Mouse (Mus musculus) MEL (cell line): Measurements from ENCODE around the gene Palld. TPM values are rescaled to one million over a fixed set of nuclear protein-coding genes. Genes with fewer than 3 reads are reported as not detected.

ENCODE experiments used
- DNase-seq: peaks from one replicate; pipeline ENCODE4 v3.0.0; 2011; ENCODE audit warnings: low read depth, low spot score
- H3K27ac ChIP-seq: 2 replicates; pipeline ENCODE4 v1.5.1; 2012; ENCODE audit warnings: low read depth, mild to moderate bottlenecking, control low read depth, low read length, moderate library complexity; ENCODE audit not compliant: control insufficient read depth
- H3K27me3 ChIP-seq, 2 experiments: fragments of 150-350 bp in 1 of 2; sonication (generic) in 1 of 2; 2 replicates each; pipeline ENCODE4 v1.6.1; 2012; ENCODE audit warnings: low read length in 2 of 2, mild to moderate bottlenecking in 2 of 2, improper control_type of control experiment in 1 of 2, moderate library complexity in 1 of 2; ENCODE audit not compliant: insufficient read depth in 2 of 2, control insufficient read depth in 1 of 2
- H3K36me3 ChIP-seq, 2 experiments: 2 replicates each; pipeline ENCODE4 v1.6.1; 2012 to 2014; ENCODE audit warnings: low read length in 2 of 2, improper control_type of control experiment in 1 of 2, inconsistent platforms in 1 of 2, mild to moderate bottlenecking in 1 of 2; ENCODE audit not compliant: insufficient read depth in 2 of 2, control insufficient read depth in 1 of 2
- H3K4me1 ChIP-seq, 2 experiments: fragments of 150-350 bp in 1 of 2; sonication (generic) in 1 of 2; 2 replicates each; pipeline ENCODE4 v1.6.1; 2012; ENCODE audit warnings: low read length in 2 of 2, improper control_type of control experiment in 1 of 2, mild to moderate bottlenecking in 1 of 2; ENCODE audit not compliant: insufficient read depth in 2 of 2, control insufficient read depth in 1 of 2
- H3K4me3 ChIP-seq, 2 experiments: fragments of 150-350 bp in 1 of 2; sonication (generic) in 1 of 2; 2 replicates each; pipeline ENCODE4 v1.5.1; 2012; ENCODE audit warnings: low read depth in 2 of 2, low read length in 2 of 2, mild to moderate bottlenecking in 2 of 2, moderate library complexity in 2 of 2, control low read depth in 1 of 2, improper control_type of control experiment in 1 of 2; ENCODE audit not compliant: control insufficient read depth in 1 of 2, insufficient read depth in 1 of 2
- H3K79me2 ChIP-seq: 2 replicates; pipeline ENCODE4 v1.6.1; 2012; ENCODE audit warnings: mild to moderate bottlenecking, low read length, moderate library complexity; ENCODE audit not compliant: control insufficient read depth, poor library complexity, insufficient read depth
- H3K9ac ChIP-seq: 2 replicates; pipeline ENCODE4 v1.6.1; 2012; ENCODE audit warnings: low read depth, mild to moderate bottlenecking, control low read depth, low read length, moderate library complexity; ENCODE audit not compliant: control insufficient read depth, poor library complexity, severe bottlenecking
- H3K9me3 ChIP-seq: fragments of 150-350 bp; sonication (generic); replicated peaks from 2 replicates; pipeline ENCODE4 v1.6.1; 2012; ENCODE audit warnings: mild to moderate bottlenecking, low read length, improper control_type of control experiment, moderate library complexity; ENCODE audit not compliant: insufficient read depth
- CHD1 ChIP-seq: IDR thresholded peaks from 2 replicates; pipeline ENCODE4 v1.6.1; 2012; ENCODE audit warnings: low read depth, mild to moderate bottlenecking, inconsistent platforms, low read length, improper control_type of control experiment
- CHD2 ChIP-seq: IDR thresholded peaks from 2 replicates; pipeline ENCODE4 v1.6.1; 2011; ENCODE audit warnings: low read length, improper control_type of control experiment
- ELF1 ChIP-seq: IDR thresholded peaks from 2 replicates; pipeline ENCODE4 v1.6.1; 2014; ENCODE audit warnings: low read depth, mild to moderate bottlenecking, inconsistent platforms, low read length, improper control_type of control experiment, moderate library complexity
- EP300 ChIP-seq, 2 experiments: IDR thresholded peaks; 2 replicates each; pipeline ENCODE4 v1.6.1; 2011; ENCODE audit warnings: improper control_type of control experiment in 2 of 2, low read length in 2 of 2, low read depth in 1 of 2, mild to moderate bottlenecking in 1 of 2
- ETS1 ChIP-seq: IDR thresholded peaks from 2 replicates; pipeline ENCODE4 v1.6.1; 2012; ENCODE audit warnings: low read depth, mild to moderate bottlenecking, inconsistent platforms, low read length, improper control_type of control experiment, moderate library complexity
- JUND ChIP-seq: IDR thresholded peaks from 2 replicates; pipeline ENCODE4 v1.6.1; 2011; ENCODE audit warnings: low read depth, mild to moderate bottlenecking, improper control_type of control experiment, low read length
- KAT2A ChIP-seq: conservative IDR thresholded peaks from 2 replicates; pipeline ENCODE4 v1.6.1; 2012; ENCODE audit warnings: low read depth, low read length, improper control_type of control experiment, inconsistent platforms
- MAFK ChIP-seq: IDR thresholded peaks from 2 replicates; pipeline ENCODE4 v1.6.1; 2011; ENCODE audit warnings: low read depth, mild to moderate bottlenecking, low read length, improper control_type of control experiment, borderline replicate concordance
- MAX ChIP-seq: IDR thresholded peaks from 2 replicates; pipeline ENCODE4 v1.6.1; 2011; ENCODE audit warnings: low read length, improper control_type of control experiment
- MAZ ChIP-seq: IDR thresholded peaks from 2 replicates; pipeline ENCODE4 v1.6.1; 2012; ENCODE audit warnings: low read depth, mild to moderate bottlenecking, inconsistent platforms, low read length, improper control_type of control experiment
- MEF2A ChIP-seq: IDR thresholded peaks from 2 replicates; pipeline ENCODE4 v1.6.1; 2014; ENCODE audit warnings: low read depth, mild to moderate bottlenecking, inconsistent platforms, low read length, improper control_type of control experiment; ENCODE audit not compliant: poor library complexity, insufficient replicate concordance, severe bottlenecking; ENCODE audit errors: extremely low read depth
- MXI1 ChIP-seq: IDR thresholded peaks from 2 replicates; pipeline ENCODE4 v1.6.1; 2011; ENCODE audit warnings: mild to moderate bottlenecking, low read depth, low read length, improper control_type of control experiment
- MYB ChIP-seq: IDR thresholded peaks from 2 replicates; pipeline ENCODE4 v1.6.1; 2011; ENCODE audit warnings: mild to moderate bottlenecking, low read depth, low read length, improper control_type of control experiment
- MYC ChIP-seq: IDR thresholded peaks from 2 replicates; pipeline ENCODE4 v1.6.1; 2011; ENCODE audit warnings: low read depth, mild to moderate bottlenecking, low read length, improper control_type of control experiment, moderate library complexity
- POLR2A ChIP-seq, 2 experiments: IDR thresholded peaks; 2 replicates each; pipeline ENCODE4 v1.6.1; 2011 to 2012; ENCODE audit warnings: low read length in 2 of 2, mild to moderate bottlenecking in 2 of 2, control low read depth in 1 of 2, improper control_type of control experiment in 1 of 2, low read depth in 1 of 2, moderate library complexity in 1 of 2; ENCODE audit not compliant: control insufficient read depth in 1 of 2, insufficient read depth in 1 of 2, poor library complexity in 1 of 2
- POLR2AphosphoS2 ChIP-seq: IDR thresholded peaks from 2 replicates; pipeline ENCODE4 v1.6.1; 2011; ENCODE audit warnings: low read length, improper control_type of control experiment
- POLR2AphosphoS5 ChIP-seq: IDR thresholded peaks from 2 replicates; pipeline ENCODE4 v1.6.1; 2012; ENCODE audit warnings: low read depth, borderline replicate concordance, mild to moderate bottlenecking, inconsistent platforms, low read length, moderate library complexity, mixed read lengths
- RAD21 ChIP-seq: IDR thresholded peaks from 2 replicates; pipeline ENCODE4 v1.6.1; 2011; ENCODE audit warnings: mild to moderate bottlenecking, low read depth, low read length, improper control_type of control experiment
- RCOR1 ChIP-seq: IDR thresholded peaks from 2 replicates; pipeline ENCODE4 v1.6.1; 2012; ENCODE audit warnings: low read depth, mild to moderate bottlenecking, inconsistent platforms, low read length, improper control_type of control experiment
- SIN3A ChIP-seq: IDR thresholded peaks from 2 replicates; pipeline ENCODE4 v1.6.1; 2012; ENCODE audit warnings: low read length, improper control_type of control experiment, inconsistent platforms
- TBP ChIP-seq: IDR thresholded peaks from 2 replicates; pipeline ENCODE4 v1.8.0; 2011; ENCODE audit warnings: low read depth, low read length, improper control_type of control experiment
- UBTF ChIP-seq: IDR thresholded peaks from 2 replicates; pipeline ENCODE4 v1.6.1; 2012; ENCODE audit warnings: low read depth, mild to moderate bottlenecking, inconsistent platforms, low read length, improper control_type of control experiment, moderate library complexity, borderline replicate concordance; ENCODE audit not compliant: insufficient read depth
- USF2 ChIP-seq, 2 experiments: IDR thresholded peaks; 2 replicates each; pipeline ENCODE4 v1.6.1; 2011 to 2012; ENCODE audit warnings: improper control_type of control experiment in 2 of 2, low read length in 2 of 2, borderline replicate concordance in 1 of 2, inconsistent platforms in 1 of 2, low read depth in 1 of 2, mild to moderate bottlenecking in 1 of 2; ENCODE audit not compliant: insufficient read depth in 1 of 2
- ZC3H11A ChIP-seq: IDR thresholded peaks from 2 replicates; pipeline ENCODE4 v1.6.1; 2012; ENCODE audit warnings: low read depth, mild to moderate bottlenecking, inconsistent platforms, low read length, improper control_type of control experiment
- ZKSCAN1 ChIP-seq: IDR thresholded peaks from 2 replicates; pipeline ENCODE4 v1.6.1; 2012; ENCODE audit warnings: low read depth, mild to moderate bottlenecking, inconsistent platforms, low read length, improper control_type of control experiment, moderate library complexity
- polyA plus RNA-seq, 2 experiments: library from polyadenylated mRNA; stranded (reverse) in 1 of 2; unstranded in 1 of 2; fragments of >175 nt in 1 of 2; fragments of >200 nt in 1 of 2; gene quantifications; 2 replicates each; pipeline versions ENCODE4 v1.2.1 to v1.2.4; 2012; ENCODE audit warnings: low replicate concordance in 2 of 2, low read depth in 1 of 2; ENCODE audit not compliant: insufficient read length in 2 of 2, insufficient read depth in 1 of 2, missing spikeins in 1 of 2
- total RNA-seq: library from RNA; depleted of rRNA; stranded (reverse); fragments of 300-350 nt; gene quantifications from 2 replicates; pipeline ENCODE4 v1.2.3, GENCODE M21; 2012

Palld gene
- total and polyA plus RNA-seq, 3 experiments: 0.23 to 1.9 TPM; not detected in 1

DNA sequence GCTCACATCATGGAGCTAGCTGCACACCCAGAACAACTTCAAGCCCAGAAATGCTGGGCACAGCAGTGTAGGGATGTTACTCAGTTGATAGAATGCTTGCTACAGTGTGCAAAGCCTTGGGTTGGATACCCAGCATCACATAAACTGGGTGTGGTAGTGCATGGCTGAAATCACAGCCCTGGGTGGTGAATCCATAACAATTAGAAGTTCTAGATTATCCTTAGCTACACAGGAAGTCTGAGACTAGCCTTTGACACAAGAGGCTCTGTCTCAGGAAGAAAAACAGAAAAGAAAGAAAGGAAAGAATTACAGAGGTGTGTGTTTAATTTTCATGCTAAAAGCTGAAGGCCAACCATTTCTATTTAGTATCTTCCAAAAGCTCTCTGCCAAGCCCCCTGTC, 231.3 kb downstream of the Palld start:
- no peaks in the 10 kb centered on the region for H3K4me1 ChIP-seq
- H3K27me3 ChIP-seq: no peaks in the 10 kb centered on the region
- DNase-seq: no peak
- TF ChIP-seq EP300 (IDR thresholded peaks at IDR 0.05; ENCODE audit: low read depth in 1 of 2, low read length in 2 of 2): no peak
- no peak for TF ChIP-seq RCOR1
- TF ChIP-seq CHD2: no peak
- TF ChIP-seq MAFK: no peak
- no peak for TF ChIP-seq SIN3A
- no peak for TF ChIP-seq MYC
- no peak for TF ChIP-seq MAX
- no peak for TF ChIP-seq ETS1
- no peak for TF ChIP-seq ZKSCAN1
- no peak for TF ChIP-seq MAZ
- TF ChIP-seq UBTF: no peak
- no peak for TF ChIP-seq MEF2A
- TF ChIP-seq ZC3H11A: no peak
- no peak for TF ChIP-seq POLR2AphosphoS5
- no peaks in the 10 kb centered on the region for H3K9me3 ChIP-seq
- no peak overlapping the region for H3K27ac ChIP-seq
- H3K4me3 ChIP-seq: no peak overlapping the region
- H3K79me2 ChIP-seq: no peaks in the 10 kb centered on the region
- H3K36me3 ChIP-seq: no peaks in the 10 kb centered on the region
- H3K9ac ChIP-seq: no peak overlapping the region

DNA sequence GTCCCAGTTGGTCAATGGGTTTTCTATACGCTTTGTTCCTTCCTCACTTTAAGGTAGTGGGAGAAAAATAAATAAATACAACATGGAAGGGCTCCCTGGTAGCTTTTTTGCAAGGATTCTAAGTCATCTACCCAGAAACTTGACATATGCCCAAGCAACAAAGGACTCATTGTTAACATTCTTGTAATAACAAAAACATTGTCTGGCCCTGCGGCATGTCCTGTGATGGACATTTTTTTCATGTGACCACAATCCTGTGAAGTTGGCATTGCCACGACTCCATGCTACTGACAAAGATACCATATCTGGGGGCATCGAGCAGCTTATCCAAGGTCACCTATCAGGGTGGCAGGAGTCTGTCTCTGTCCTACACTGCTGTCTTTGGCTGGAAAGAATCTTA, 232.1 kb downstream of the Palld start:
- no peak for TF ChIP-seq MXI1
- DNase-seq: no peak

DNA sequence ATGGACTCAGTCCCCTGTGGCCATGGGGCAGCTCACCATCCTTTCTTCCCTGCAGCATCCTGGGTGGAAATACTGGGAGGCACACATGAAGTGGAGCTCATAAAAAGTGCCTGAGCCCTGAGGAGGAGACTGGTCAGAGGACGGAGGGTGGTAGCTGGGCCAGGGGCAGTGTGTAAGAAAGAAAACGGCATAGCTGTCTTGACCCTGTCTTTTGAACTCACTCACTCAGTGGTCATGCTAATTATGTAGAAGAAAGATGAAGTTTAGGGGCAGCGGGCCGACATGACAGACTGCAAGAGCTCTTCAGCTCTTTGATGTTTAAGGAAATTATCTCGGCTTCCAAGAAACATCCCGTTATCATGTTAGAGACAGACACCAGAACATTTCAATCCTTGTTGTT, 235.6 kb downstream of the Palld start:
- no peak for TF ChIP-seq CHD2
- TF ChIP-seq POLR2AphosphoS5: no peak
- TF ChIP-seq SIN3A: no peak
- TF ChIP-seq CHD1: no peak
- no peak for TF ChIP-seq RCOR1
- no peak for TF ChIP-seq MYC
- TF ChIP-seq POLR2A (IDR thresholded peaks at IDR 0.05; ENCODE audit: control insufficient read depth in 1 of 2, insufficient read depth in 1 of 2, low read depth in 1 of 2, low read length in 2 of 2, poor library complexity in 1 of 2): no peak
- no peak for TF ChIP-seq ELF1
- no peak for TF ChIP-seq USF2 (IDR thresholded peaks at IDR 0.05; ENCODE audit: borderline replicate concordance in 1 of 2, insufficient read depth in 1 of 2, low read depth in 1 of 2, low read length in 2 of 2)
- no peak for TF ChIP-seq POLR2AphosphoS2
- TF ChIP-seq JUND: no peak
- no peak for TF ChIP-seq KAT2A
- no peak for TF ChIP-seq RAD21
- no peak for TF ChIP-seq MXI1
- TF ChIP-seq TBP: no peak
- TF ChIP-seq MYB: no peak
- no peak for TF ChIP-seq MAX
- Histone ChIP-seq H3K27ac (no peak overlapping the region), H3K4me1 (no peaks in the 10 kb centered on the region), H3K9me3 (no peaks in the 10 kb centered on the region), H3K79me2 (no peaks in the 10 kb centered on the region), H3K27me3 (no peaks in the 10 kb centered on the region), H3K4me3 (no peak overlapping the region), H3K9ac (no peak overlapping the region), H3K36me3 (no peaks in the 10 kb centered on the region)
- DNase-seq: no peak

More for the DNA sequence above, 232.1 kb downstream of the Palld start:
- H3K4me1 ChIP-seq: no peaks in the 10 kb centered on the region
- H3K4me3 ChIP-seq: no peak overlapping the region
- H3K27me3 ChIP-seq: no peaks in the 10 kb centered on the region
- no peak overlapping the region for H3K9ac ChIP-seq
- H3K9me3 ChIP-seq: no peaks in the 10 kb centered on the region
- no peak overlapping the region for H3K27ac ChIP-seq
- H3K36me3 ChIP-seq: no peaks in the 10 kb centered on the region
- no peaks in the 10 kb centered on the region for H3K79me2 ChIP-seq
